Mouse (Mus musculus) neural tube, embryonic 12.5 days (tissue): ENCODE measurements around the gene Olfr1111. TPM values are rescaled to one million over a fixed set of nuclear protein-coding genes. Genes with fewer than 3 reads are reported as not detected.
"Not testable (repeated sequence)": the region's sequence is repeated elsewhere in the genome, so short reads cannot be mapped to it uniquely, and the experiment has no call there.

Source experiments
- ATAC-seq: fragments of 200-750 bp; cut with Nextera tagmentation; 2 replicates; pipeline ENCODE4 v1.8.0; 2017; ENCODE audit warnings: low read depth, mild to moderate bottlenecking, moderate TSS enrichment, moderate library complexity; ENCODE audit not compliant: low FRiP score
- H3K27ac ChIP-seq: fragments of 300-500 bp; sonication (generic); 2 replicates; pipeline ENCODE4 v1.5.1; 2016
- H3K27me3 ChIP-seq: fragments of 300-500 bp; sonication (generic); replicated peaks from 2 replicates; pipeline ENCODE4 v1.6.1; 2016; ENCODE audit warnings: mild to moderate bottlenecking
- H3K36me3 ChIP-seq: fragments of 300-500 bp; sonication (generic); 2 replicates; pipeline ENCODE4 v1.6.1; 2016; ENCODE audit warnings: mild to moderate bottlenecking
- H3K4me1 ChIP-seq: fragments of 300-500 bp; sonication (generic); 2 replicates; pipeline ENCODE4 v1.6.1; 2016
- H3K4me2 ChIP-seq: fragments of 300-500 bp; sonication (generic); replicated peaks from 2 replicates; pipeline ENCODE4 v1.6.1; 2016; ENCODE audit warnings: mild to moderate bottlenecking
- H3K4me3 ChIP-seq: fragments of 300-500 bp; sonication (generic); 2 replicates; pipeline ENCODE4 v1.5.1; 2016
- H3K9ac ChIP-seq: fragments of 300-500 bp; sonication (generic); 2 replicates; pipeline ENCODE4 v1.6.1; 2016; ENCODE audit warnings: mild to moderate bottlenecking
- H3K9me3 ChIP-seq: fragments of 300-500 bp; sonication (generic); 2 replicates; pipeline ENCODE4 v1.6.1; 2016; ENCODE audit warnings: mild to moderate bottlenecking
- WGBS: fragments of 180-500 bp; shearing (Covaris S2); methylation state at CpG from one replicate; pipeline ENCODE4 v1.1.7; 2016; 5-methylcytosine and 5-hydroxymethylcytosine counted together
- polyA plus RNA-seq: library from polyadenylated mRNA; unstranded; fragments of >200 nt; fragmentation: Nextera tagmentation; extraction: Ambion mirVana; gene quantifications from 2 replicates; pipeline ENCODE4 v1.2.1, GENCODE M21; 2016

Olfr1111 gene
- polyA plus RNA-seq: not detected in 2 replicates

GRCm38 (mm10) chr2:87152524-87152923 lies at the start of gene Olfr1111:
Gene Olfr1111, minus strand, starts transcription at chr2:87152624.
- Histone ChIP-seq H3K9me3 (no peaks in the 10 kb centered on the region), H3K36me3 (no peaks in the 10 kb centered on the region), H3K4me2 (no peak within 1 kb of the TSS), H3K9ac (no peak within 1 kb of the TSS), H3K27ac (no peak within 1 kb of the TSS), H3K27me3 (no peaks in the 10 kb centered on the region), H3K4me3 (no peak within 1 kb of the TSS), H3K4me1 (no peaks in the 10 kb centered on the region)
- ATAC-seq: no peak

- no peak for ATAC-seq
- Histone ChIP-seq H3K27me3 (no peaks in the 10 kb centered on the region), H3K36me3 (no peaks in the 10 kb centered on the region), H3K27ac (no peak within 1 kb of the TSS), H3K4me2 (no peak within 1 kb of the TSS), H3K4me3 (no peak within 1 kb of the TSS), H3K9ac (no peak within 1 kb of the TSS), H3K9me3 (no peaks in the 10 kb centered on the region), H3K4me1 (no peaks in the 10 kb centered on the region)
- WGBS: 85% methylated on average over 1 of the region's 1 CpGs
These were observed 35.1 kb upstream of the Olfr1111 start, which contains the start of gene Olfr1112 for GRCm38 (mm10) chr2:87187498-87187897. Gene Olfr1112, plus strand, starts transcription at chr2:87187798.

- H3K4me2 ChIP-seq, H3K9ac ChIP-seq, H3K27me3 ChIP-seq, ATAC-seq, H3K4me3 ChIP-seq, H3K9me3 ChIP-seq, H3K27ac ChIP-seq, H3K36me3 ChIP-seq, H3K4me1 ChIP-seq: not testable (repeated sequence)
- 80% methylated on average over 2 of the region's 2 CpGs for WGBS
These were observed 15.3 kb upstream of the Olfr1111 start for GRCm38 (mm10) chr2:87167731-87168130.

- no peaks in the 10 kb centered on the region for H3K4me1 ChIP-seq
- no peak within 1 kb of the TSS for H3K27ac ChIP-seq
- H3K9me3 ChIP-seq: no peaks in the 10 kb centered on the region
- no peak within 1 kb of the TSS for H3K4me2 ChIP-seq
- no peaks in the 10 kb centered on the region for H3K36me3 ChIP-seq
- no peak within 1 kb of the TSS for H3K9ac ChIP-seq
- no peak for ATAC-seq
- H3K27me3 ChIP-seq: no peaks in the 10 kb centered on the region
- no peak within 1 kb of the TSS for H3K4me3 ChIP-seq
- 85% methylated on average over 1 of the region's 1 CpGs for WGBS
These were observed 12.2 kb downstream of the Olfr1111 start, which contains the start of gene Olfr1110 for GRCm38 (mm10) chr2:87140200-87140599. Gene Olfr1110, minus strand, starts transcription at chr2:87140300.

GRCm38 (mm10) chr2:87114467-87114866 lies 38.0 kb downstream of the Olfr1111 start, which contains the start of gene Olfr259:
Gene Olfr259, minus strand, starts transcription at chr2:87114567.
- Histone ChIP-seq H3K4me1 (no peaks in the 10 kb centered on the region), H3K36me3 (no peaks in the 10 kb centered on the region), H3K4me3 (no peak within 1 kb of the TSS), H3K9me3 (no peaks in the 10 kb centered on the region), H3K27ac (no peak within 1 kb of the TSS), H3K9ac (no peak within 1 kb of the TSS), H3K27me3 (no peaks in the 10 kb centered on the region), H3K4me2 (no peak within 1 kb of the TSS)
- no peak for ATAC-seq

Other genes with a start within 250 kb of the Olfr1111 start
- gene Olfr1098, start 228.1 kb downstream of the Olfr1111 start, polyA plus RNA-seq: not detected in 2 replicates
- gene Olfr1099, start 191.9 kb downstream of the Olfr1111 start, polyA plus RNA-seq: not detected in 2 replicates
- gene Olfr1100, start 172.7 kb downstream of the Olfr1111 start, polyA plus RNA-seq: not detected in 2 replicates
- not detected in 2 replicates for gene Olfr1101, start 161.4 kb downstream of the Olfr1111 start, polyA plus RNA-seq
- not detected in 2 replicates for gene Olfr1102, start 154.2 kb downstream of the Olfr1111 start, polyA plus RNA-seq
- gene Olfr1104, start 125.5 kb downstream of the Olfr1111 start, polyA plus RNA-seq: not detected in 2 replicates
- gene Olfr1105, start 116.1 kb downstream of the Olfr1111 start, polyA plus RNA-seq: not detected in 2 replicates
- gene Olfr1106, start 100.4 kb downstream of the Olfr1111 start, polyA plus RNA-seq: not detected in 2 replicates
- gene Olfr1107, start 76.8 kb downstream of the Olfr1111 start, polyA plus RNA-seq: not detected in 2 replicates
- not detected in 2 replicates for gene Olfr1109, start 56.6 kb downstream of the Olfr1111 start, polyA plus RNA-seq
- gene Olfr259, start 38.1 kb downstream of the Olfr1111 start, polyA plus RNA-seq: not detected in 2 replicates
- not detected in 2 replicates for gene Olfr1110, start 12.3 kb downstream of the Olfr1111 start, polyA plus RNA-seq
- not detected in 2 replicates for gene Olfr1112, start 35.2 kb upstream of the Olfr1111 start, polyA plus RNA-seq
- not detected in 2 replicates for gene Olfr1113, start 56.3 kb upstream of the Olfr1111 start, polyA plus RNA-seq
- not detected in 2 replicates for gene Olfr1115, start 95.4 kb upstream of the Olfr1111 start, polyA plus RNA-seq
- gene Olfr1116, start 114.9 kb upstream of the Olfr1111 start, polyA plus RNA-seq: not detected in 2 replicates
- gene Olfr1118, start 155.0 kb upstream of the Olfr1111 start, polyA plus RNA-seq: not detected in 2 replicates
- not detected in 2 replicates for gene Olfr1120, start 202.2 kb upstream of the Olfr1111 start, polyA plus RNA-seq
- not detected in 2 replicates for gene Olfr1121, start 217.3 kb upstream of the Olfr1111 start, polyA plus RNA-seq
- not detected in 2 replicates for gene Olfr1122, start 233.2 kb upstream of the Olfr1111 start, polyA plus RNA-seq